Mouse (Mus musculus) bone marrow, adult 2 months (tissue): Measurements from ENCODE around the gene Eloa.

ENCODE experiments used
- CTCF ChIP-seq: fragments of 200-500 bp; IDR thresholded peaks from 2 replicates; pipeline ENCODE4 v1.5.1; 2011; ENCODE audit warnings: low read length, control low read depth; ENCODE audit not compliant: control insufficient read depth, insufficient read depth
- POLR2A ChIP-seq: fragments of 200-500 bp; IDR thresholded peaks from 2 replicates; pipeline ENCODE4 v1.6.1; 2011; ENCODE audit warnings: low read depth, mild to moderate bottlenecking, control low read depth, low read length, borderline replicate concordance; ENCODE audit not compliant: control insufficient read depth

DNA sequence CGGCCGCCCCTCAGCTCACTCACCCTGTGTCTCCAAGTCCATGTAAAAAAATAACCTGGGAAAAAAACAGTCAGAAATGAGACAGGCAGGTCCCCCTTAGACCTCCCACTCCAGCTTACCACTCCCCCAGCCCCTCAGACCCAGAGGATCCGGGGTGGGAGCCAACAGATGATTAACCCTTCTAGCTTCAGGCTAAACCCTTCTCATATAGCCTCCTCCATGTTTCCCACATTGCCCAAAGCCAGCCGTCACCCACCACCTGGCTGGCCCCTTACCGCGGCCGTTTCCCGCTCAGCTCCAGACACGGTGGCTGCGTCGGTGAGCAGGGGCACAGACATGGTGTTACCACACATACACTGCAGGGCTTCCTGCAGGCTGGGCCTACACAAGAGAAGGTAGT is 51.0 kb downstream of the Eloa start:
- TF ChIP-seq CTCF: no peak
- no peak for TF ChIP-seq POLR2A
